Mouse (Mus musculus) CD4-positive naive resting alpha-beta T cell, adult 76 days (primary cell): ENCODE data around the gene 1700024P04Rik. TPM values are rescaled to one million over a fixed set of nuclear protein-coding genes. Genes with fewer than 3 reads are reported as not detected.

ENCODE experiments used
- total RNA-seq: library from RNA; stranded (reverse); gene quantifications from one replicate; pipeline ENCODE4 v1.2.4, GENCODE M21; 2023

1700024P04Rik gene
- not detected for total RNA-seq

GRCm38 (mm10) chr13:98984465-98984864 is at the start of gene 1700024P04Rik:
Gene 1700024P04Rik (minus strand): TSS chr13:98984565.

Other genes with a start within 250 kb of the 1700024P04Rik start
- 65.3 TPM for gene Fcho2, start 169.1 kb downstream of the 1700024P04Rik start, total RNA-seq
- 104 TPM for gene Tnpo1, start 58.2 kb downstream of the 1700024P04Rik start, total RNA-seq
- gene Zfp366, start 200.3 kb upstream of the 1700024P04Rik start, total RNA-seq: 1.00 TPM